Mouse (Mus musculus) liver, embryonic 14.5 days (tissue): ENCODE results near the gene Abcf3. TPM values are rescaled to one million over a fixed set of nuclear protein-coding genes. Genes with fewer than 3 reads are reported as not detected.

Experiments used
- ATAC-seq: fragments of 200-750 bp; cut with Nextera tagmentation; 2 replicates; pipeline ENCODE4 v1.8.0; 2017; ENCODE audit warnings: moderate number of reproducible peaks, mild to moderate bottlenecking, moderate library complexity; ENCODE audit not compliant: insufficient read depth
- DNase-seq, 3 experiments: peaks; one replicate each; pipeline ENCODE4 v3.0.0-alpha.2; 2012 to 2013; ENCODE audit warnings: low read depth in 3 of 3, low spot score in 3 of 3
- H3K27ac ChIP-seq: fragments of 300-500 bp; sonication (generic); 2 replicates; pipeline ENCODE4 v1.5.1; 2014; ENCODE audit warnings: moderate library complexity, mild to moderate bottlenecking, control low read depth, inconsistent platforms
- H3K27me3 ChIP-seq: fragments of 300-500 bp; sonication (generic); 2 replicates; pipeline ENCODE4 v1.6.1; 2014; ENCODE audit warnings: mild to moderate bottlenecking, low read length, moderate library complexity; ENCODE audit not compliant: control insufficient read depth, insufficient read depth
- H3K36me3 ChIP-seq: fragments of 300-500 bp; sonication (generic); replicated peaks from 2 replicates; pipeline ENCODE4 v1.6.1; 2014; ENCODE audit warnings: low read depth; ENCODE audit not compliant: control insufficient read depth, insufficient read depth
- H3K4me1 ChIP-seq, 2 experiments: fragments of 200-500 bp in 1 of 2; fragments of 300-500 bp in 1 of 2; sonication (generic) in 1 of 2; replicated peaks; 2 replicates each; pipeline ENCODE4 v1.6.1; 2012 to 2014; ENCODE audit warnings: antibody characterized with exemption in 1 of 2, inconsistent platforms in 1 of 2, low read length in 1 of 2; ENCODE audit not compliant: control insufficient read depth in 2 of 2, insufficient read depth in 2 of 2
- H3K4me2 ChIP-seq: fragments of 300-500 bp; sonication (generic); 2 replicates; pipeline ENCODE4 v1.6.1; 2014; ENCODE audit warnings: low read depth, mild to moderate bottlenecking, control low read depth, moderate library complexity
- H3K4me3 ChIP-seq, 2 experiments: fragments of 200-500 bp in 1 of 2; fragments of 300-500 bp in 1 of 2; sonication (generic) in 1 of 2; 2 replicates each; pipeline ENCODE4 v1.5.1; 2012 to 2014; ENCODE audit warnings: low read depth in 2 of 2, low read length in 2 of 2, mild to moderate bottlenecking in 2 of 2, control low read depth in 1 of 2, inconsistent platforms in 1 of 2, moderate library complexity in 1 of 2; ENCODE audit not compliant: insufficient read depth in 1 of 2
- H3K9ac ChIP-seq: fragments of 300-500 bp; sonication (generic); replicated peaks from 2 replicates; pipeline ENCODE4 v1.6.1; 2014; ENCODE audit warnings: mild to moderate bottlenecking, control low read depth, moderate library complexity
- H3K9me3 ChIP-seq: fragments of 300-500 bp; sonication (generic); 2 replicates; pipeline ENCODE4 v1.6.1; 2016; ENCODE audit warnings: low read length, mixed read lengths; ENCODE audit not compliant: control insufficient read depth
- CTCF ChIP-seq: IDR thresholded peaks from 2 replicates; pipeline ENCODE4 v1.5.1; 2016; ENCODE audit warnings: antibody characterized with exemption, low read depth, control low read depth
- EP300 ChIP-seq: IDR thresholded peaks from 2 replicates; pipeline ENCODE4 v1.6.1; 2016; ENCODE audit warnings: antibody characterized with exemption, low read depth
- WGBS: fragments of 180-500 bp; shearing (Covaris S2); extraction: QIAGEN DNeasy Blood & Tissue Kit; methylation state at CpG from one replicate; pipeline ENCODE4 v1.1.7; 2014; ENCODE audit not compliant: insufficient replicate concordance; 5-methylcytosine and 5-hydroxymethylcytosine counted together
- polyA plus RNA-seq, 2 experiments: library from polyadenylated mRNA; depleted of rRNA in 1 of 2; stranded (reverse) in 1 of 2; unstranded in 1 of 2; fragments of >200 nt; fragmentation: Nextera tagmentation in 1 of 2; extraction: Ambion mirVana in 1 of 2; gene quantifications; 2 replicates each; pipeline versions ENCODE4 v1.2.1 to v1.2.3; 2012 to 2014

Abcf3 gene
- polyA plus RNA-seq, 2 experiments: 14.3 to 19.5 TPM

DNA sequence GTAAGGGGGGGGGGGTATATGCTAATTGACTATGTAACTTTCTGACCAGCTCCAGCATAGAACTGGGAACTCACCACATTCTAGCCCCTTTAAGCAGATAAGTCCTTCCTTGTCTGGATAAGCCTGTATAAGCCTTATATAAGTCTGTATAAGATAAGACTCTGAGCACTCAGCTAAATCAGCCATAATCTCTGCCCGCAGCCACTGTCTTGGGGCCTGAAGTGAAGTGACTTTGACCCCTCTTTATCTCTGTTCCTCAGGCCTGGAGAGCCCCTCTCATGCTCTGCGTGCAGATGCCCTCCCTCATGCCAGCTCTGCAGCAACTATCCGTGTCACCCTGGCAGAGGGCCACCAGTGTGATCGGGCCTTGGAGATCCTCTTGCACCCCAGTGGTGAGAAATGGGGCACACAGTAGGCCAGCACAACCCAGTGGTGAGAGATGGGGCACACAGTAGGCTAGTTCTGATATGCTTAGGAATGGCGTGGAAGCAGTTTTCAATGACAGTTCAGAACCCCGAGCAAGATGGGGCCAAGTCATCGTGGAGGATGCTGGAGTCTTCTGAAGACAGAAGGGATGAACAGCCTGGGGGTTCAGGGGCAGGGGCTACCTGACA lies 46.8 kb downstream of the Abcf3 start:
- 24% methylated on average over 7 of the region's 7 CpGs for WGBS
- H3K27ac ChIP-seq: peak overlapping the region; percentile 10; the same call in 1 of the 2 replicates
- no peak overlapping the region for H3K4me3 ChIP-seq
- H3K27me3 ChIP-seq: peaks cover 38% of the 10 kb centered on the region
- no peaks in the 10 kb centered on the region for H3K9me3 ChIP-seq
- DNase-seq (peak; percentile 44 to 59 (median 49)), ATAC-seq (peak; percentile 90)
- H3K4me2 ChIP-seq: peak overlapping the region; percentile 49
- H3K4me1 ChIP-seq: peaks cover 14 to 19% of the 10 kb centered on the region in 2 experiments
- H3K9ac ChIP-seq: no peak overlapping the region
- 0 out of 2 replicates have a peak, but pooled peaks have one; percentile 4 for TF ChIP-seq CTCF
- TF ChIP-seq EP300: peak; percentile 84
- H3K36me3 ChIP-seq: no peaks in the 10 kb centered on the region

DNA sequence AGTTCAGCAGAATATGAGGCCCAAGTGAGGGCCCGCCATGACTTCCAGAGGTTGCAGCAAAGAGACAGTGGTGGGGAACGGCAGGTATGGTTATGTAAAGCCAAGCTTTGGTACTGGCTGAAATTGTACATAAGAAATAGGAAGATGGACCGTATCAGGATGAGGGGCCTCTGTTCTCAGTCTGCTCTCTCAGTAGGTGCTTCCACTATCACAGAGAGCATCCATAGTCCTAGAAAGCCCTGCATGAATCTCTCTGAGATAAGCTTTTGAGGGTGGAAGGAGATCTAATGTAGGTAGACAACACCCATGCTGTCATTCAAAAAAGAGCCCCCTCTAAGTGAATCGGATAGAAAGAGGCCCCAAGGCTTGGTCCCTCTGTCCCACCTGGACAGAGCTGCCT lies 47.4 kb downstream of the Abcf3 start:
- TF ChIP-seq EP300: peak; percentile 36
- TF ChIP-seq CTCF: no peak
- DNase-seq (no peak), ATAC-seq (peak; percentile 50; the same call in 1 of the 2 replicates)
- no peak overlapping the region; the same call in 1 of the 2 replicates for H3K27ac ChIP-seq
- peaks cover 33% of the 10 kb centered on the region for H3K27me3 ChIP-seq
- H3K4me1 ChIP-seq: peaks cover 12 to 15% of the 10 kb centered on the region in 2 experiments
- WGBS: 35% methylated on average over 4 of the region's 4 CpGs
- peak overlapping the region; percentile 49 for H3K4me2 ChIP-seq
- no peaks in the 10 kb centered on the region for H3K36me3 ChIP-seq
- no peaks in the 10 kb centered on the region for H3K9me3 ChIP-seq
- no peak overlapping the region for H3K9ac ChIP-seq
- H3K4me3 ChIP-seq: no peak overlapping the region

DNA sequence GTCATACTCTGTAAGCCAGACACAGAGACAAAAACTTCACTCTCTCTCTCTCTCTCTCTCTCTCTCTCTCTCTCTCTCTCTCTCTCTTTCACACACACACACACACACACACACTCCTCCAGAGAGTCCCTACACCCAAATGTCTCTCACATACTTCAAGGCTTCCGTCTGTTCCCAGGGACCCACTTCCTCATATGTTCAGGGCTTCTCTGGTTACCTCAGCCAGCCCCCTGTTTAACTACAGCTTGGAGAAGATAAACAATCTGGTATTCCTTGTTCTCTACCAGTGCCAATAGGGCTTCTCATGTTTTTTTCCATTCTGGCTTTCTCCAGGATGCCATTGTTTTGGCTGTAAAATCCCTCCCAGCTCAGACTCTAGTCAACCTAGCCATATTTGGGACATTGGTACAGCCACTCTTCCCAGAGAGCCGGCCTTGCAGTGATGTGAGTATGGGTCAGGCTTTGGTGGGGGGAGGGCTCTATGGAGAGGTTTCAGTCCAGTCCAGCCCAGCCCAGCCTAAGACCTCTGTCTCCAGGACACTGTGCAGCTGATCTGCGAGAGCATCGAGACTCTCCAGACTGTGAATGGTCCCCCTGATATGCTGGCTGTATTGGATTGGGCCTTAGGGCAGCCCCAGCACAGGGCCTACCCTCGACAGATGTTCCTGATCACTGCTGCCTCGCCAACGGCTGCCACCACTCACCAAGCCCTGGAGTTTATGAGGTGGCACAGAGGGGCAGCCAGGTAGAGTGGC lies 48.5 kb downstream of the Abcf3 start:
- 39% methylated on average over 7 of the region's 7 CpGs for WGBS
- peaks cover 21% of the 10 kb centered on the region for H3K27me3 ChIP-seq
- peaks cover 12 to 15% of the 10 kb centered on the region in 2 experiments for H3K4me1 ChIP-seq
- H3K27ac ChIP-seq: no peak overlapping the region
- no peak overlapping the region for H3K4me2 ChIP-seq
- no peak overlapping the region for H3K4me3 ChIP-seq
- DNase-seq (no peak), ATAC-seq (no peak)
- H3K36me3 ChIP-seq: no peaks in the 10 kb centered on the region
- H3K9me3 ChIP-seq: no peaks in the 10 kb centered on the region
- TF ChIP-seq CTCF (no peak), EP300 (no peak)
- no peak overlapping the region for H3K9ac ChIP-seq

DNA sequence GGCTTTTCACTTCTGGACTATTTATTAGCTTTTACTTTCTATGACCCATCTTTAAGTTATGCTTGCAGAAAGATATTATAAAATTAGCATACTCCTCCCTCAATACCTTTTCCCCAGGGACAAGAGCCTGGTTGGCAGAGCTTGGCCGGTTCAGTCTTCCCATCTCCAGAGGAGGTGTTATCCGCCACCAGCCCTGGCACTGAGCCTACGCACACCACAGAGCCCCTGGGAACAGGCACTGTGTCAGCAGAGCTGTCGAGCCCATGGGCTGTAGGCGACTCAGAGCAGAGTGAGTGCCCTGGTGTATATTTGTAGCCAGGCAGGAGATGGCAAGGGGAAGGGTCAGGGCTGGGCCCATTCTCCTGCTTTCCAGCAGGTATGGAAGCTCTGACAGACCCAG lies 52.1 kb downstream of the Abcf3 start:
- H3K4me1 ChIP-seq: peaks cover 7 to 9% of the 10 kb centered on the region in 2 experiments
- DNase-seq (no peak), ATAC-seq (no peak)
- no peak overlapping the region for H3K9ac ChIP-seq
- TF ChIP-seq EP300 (no peak), CTCF (no peak)
- H3K4me2 ChIP-seq: no peak overlapping the region
- H3K27me3 ChIP-seq: no peaks in the 10 kb centered on the region
- no peak overlapping the region for H3K27ac ChIP-seq
- no peaks in the 10 kb centered on the region; the same call in none of the 2 replicates for H3K36me3 ChIP-seq
- H3K9me3 ChIP-seq: no peaks in the 10 kb centered on the region
- no peak overlapping the region for H3K4me3 ChIP-seq
- WGBS: 67% methylated on average over 5 of the region's 5 CpGs

DNA sequence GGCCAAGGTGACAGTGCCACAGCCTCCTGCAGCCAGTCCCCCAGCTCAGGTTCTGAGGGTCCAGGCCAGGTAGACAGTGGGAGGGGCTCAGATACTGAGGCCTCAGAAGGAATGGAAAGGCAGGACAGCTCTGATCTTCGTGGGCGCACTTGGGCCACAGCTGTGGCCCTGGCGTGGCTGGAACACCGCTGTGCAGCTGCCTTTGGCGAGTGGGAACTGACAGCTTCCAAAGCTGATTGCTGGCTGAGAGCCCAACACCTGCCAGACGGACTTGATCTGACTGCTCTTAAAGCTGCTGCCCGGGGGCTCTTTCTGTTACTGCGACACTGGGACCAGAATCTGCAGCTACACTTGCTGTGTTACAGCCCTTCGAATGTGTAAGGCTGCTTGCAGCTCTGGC lies 56.3 kb downstream of the Abcf3 start:
- no peak for ATAC-seq

More for the DNA sequence above, 56.3 kb downstream of the Abcf3 start:
- H3K9ac ChIP-seq: no peak overlapping the region
- no peak overlapping the region for H3K27ac ChIP-seq
- H3K9me3 ChIP-seq: no peaks in the 10 kb centered on the region
- TF ChIP-seq CTCF (no peak), EP300 (no peak)
- H3K4me3 ChIP-seq: no peak overlapping the region
- H3K4me1 ChIP-seq: peaks cover 2 to 3% of the 10 kb centered on the region in 2 experiments; a peak in 3 of 4 replicates
- 76% methylated on average over 9 of the region's 9 CpGs for WGBS
- H3K36me3 ChIP-seq: peaks cover 5% of the 10 kb centered on the region
- H3K27me3 ChIP-seq: no peaks in the 10 kb centered on the region
- no peak for DNase-seq
- no peak overlapping the region for H3K4me2 ChIP-seq
